Mouse (Mus musculus): ENCODE data around the gene Cntd1.

DNA sequence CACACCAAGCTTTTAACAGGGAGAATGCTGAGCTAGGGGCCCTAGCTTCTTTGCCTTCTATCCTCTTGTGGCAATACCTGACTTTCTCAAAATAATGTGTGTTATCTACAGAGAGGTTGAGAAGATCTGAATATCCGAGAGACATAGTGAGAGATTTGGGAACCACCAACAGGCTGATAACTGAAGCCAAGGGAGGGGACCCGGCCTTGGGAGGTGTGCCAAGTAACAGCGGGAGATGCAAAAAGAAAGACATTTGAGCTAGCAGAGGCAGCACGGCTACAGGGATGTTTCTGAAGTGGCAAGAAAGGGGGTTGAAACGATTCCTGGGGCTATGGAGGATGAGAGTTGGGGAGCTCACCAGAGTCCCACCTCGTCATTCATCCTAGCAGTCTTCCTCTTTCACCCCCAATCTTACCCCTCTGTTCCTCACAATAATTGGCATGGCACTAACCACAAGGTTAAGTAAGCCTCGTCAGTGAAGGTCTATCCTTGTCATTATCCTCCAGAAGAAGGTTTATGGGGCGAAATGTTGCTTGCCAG lies 49.4 kb upstream of the Cntd1 start:
- TF ChIP-seq POLR2A (IDR thresholded peaks at IDR 0.05; ENCODE audit: low read depth, low read length) = no peak
- no peak for TF ChIP-seq CTCF (IDR thresholded peaks at IDR 0.05; ENCODE audit: extremely low read depth, insufficient read length, insufficient replicate concordance, low read depth, low read length)
